Mouse (Mus musculus) embryonic facial prominence, embryonic 15.5 days (tissue): ENCODE measurements at regions not wholly inside any gene's neighbourhood (a gene's known extent, or its start where the extent isn't known, plus 50 kb on each side); places are given as distances from the start of the nearest gene placed in this dataset.

ENCODE experiments used
- ATAC-seq: fragments of 200-750 bp; cut with Nextera tagmentation; 2 replicates; pipeline ENCODE4 v1.8.0; 2017; ENCODE audit warnings: low read depth, moderate TSS enrichment; ENCODE audit not compliant: insufficient number of reproducible peaks, low FRiP score, low TSS enrichment
- H3K27ac ChIP-seq: fragments of 300-500 bp; sonication (generic); replicated peaks from 2 replicates; pipeline ENCODE4 v1.5.1; 2015; ENCODE audit warnings: mild to moderate bottlenecking, inconsistent platforms
- H3K27me3 ChIP-seq: fragments of 300-500 bp; sonication (generic); 2 replicates; pipeline ENCODE4 v1.6.1; 2015; ENCODE audit warnings: inconsistent platforms
- H3K36me3 ChIP-seq: fragments of 300-500 bp; sonication (generic); 2 replicates; pipeline ENCODE4 v1.6.1; 2015; ENCODE audit warnings: mild to moderate bottlenecking, inconsistent platforms
- H3K4me1 ChIP-seq: fragments of 300-500 bp; sonication (generic); 2 replicates; pipeline ENCODE4 v1.6.1; 2015; ENCODE audit warnings: inconsistent platforms
- H3K4me2 ChIP-seq: fragments of 300-500 bp; sonication (generic); replicated peaks from 2 replicates; pipeline ENCODE4 v1.6.1; 2015; ENCODE audit warnings: mild to moderate bottlenecking, inconsistent platforms
- H3K4me3 ChIP-seq: fragments of 300-500 bp; sonication (generic); replicated peaks from 2 replicates; pipeline ENCODE4 v1.5.1; 2015; ENCODE audit warnings: mild to moderate bottlenecking, inconsistent platforms
- H3K9ac ChIP-seq: fragments of 300-500 bp; sonication (generic); 2 replicates; pipeline ENCODE4 v1.6.1; 2015; ENCODE audit warnings: inconsistent platforms
- H3K9me3 ChIP-seq: fragments of 300-500 bp; sonication (generic); replicated peaks from 2 replicates; pipeline ENCODE4 v1.6.1; 2016; ENCODE audit warnings: inconsistent platforms
- WGBS: fragments of 180-500 bp; shearing (Covaris S2); methylation state at CpG from one replicate; pipeline ENCODE4 v1.1.7; 2015; 5-methylcytosine and 5-hydroxymethylcytosine counted together

DNA sequence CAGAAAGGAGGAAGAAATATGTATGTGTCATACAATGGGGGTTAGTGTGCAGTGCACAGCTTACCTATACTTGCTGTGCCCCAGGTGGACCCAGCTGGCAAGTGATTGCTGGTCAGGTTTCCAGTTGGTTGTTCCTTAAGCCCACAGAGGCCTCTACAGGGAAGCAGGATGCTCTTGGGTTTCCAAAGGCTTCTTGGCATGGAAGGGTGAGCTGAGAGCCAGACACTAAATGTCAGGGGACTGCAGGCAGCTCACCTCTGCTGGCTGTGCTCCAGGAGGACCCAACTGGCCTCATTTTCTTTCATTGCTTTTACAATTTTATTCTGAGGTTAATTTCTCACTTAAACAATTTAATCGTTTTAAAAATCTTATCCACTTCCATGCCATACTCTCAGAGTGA, 108.1 kb downstream of the Gm10184 start:
- H3K27me3 ChIP-seq = no peaks in the 10 kb centered on the region
- H3K4me1 ChIP-seq = no peaks in the 10 kb centered on the region
- 68% methylated on average over 1 of the region's 1 CpGs for WGBS
- no peak for ATAC-seq
- H3K9me3 ChIP-seq = no peaks in the 10 kb centered on the region
- H3K36me3 ChIP-seq = no peaks in the 10 kb centered on the region
- H3K4me2 ChIP-seq = no peak overlapping the region
- H3K27ac ChIP-seq = no peak overlapping the region
- H3K9ac ChIP-seq = no peak overlapping the region
- no peak overlapping the region for H3K4me3 ChIP-seq

DNA sequence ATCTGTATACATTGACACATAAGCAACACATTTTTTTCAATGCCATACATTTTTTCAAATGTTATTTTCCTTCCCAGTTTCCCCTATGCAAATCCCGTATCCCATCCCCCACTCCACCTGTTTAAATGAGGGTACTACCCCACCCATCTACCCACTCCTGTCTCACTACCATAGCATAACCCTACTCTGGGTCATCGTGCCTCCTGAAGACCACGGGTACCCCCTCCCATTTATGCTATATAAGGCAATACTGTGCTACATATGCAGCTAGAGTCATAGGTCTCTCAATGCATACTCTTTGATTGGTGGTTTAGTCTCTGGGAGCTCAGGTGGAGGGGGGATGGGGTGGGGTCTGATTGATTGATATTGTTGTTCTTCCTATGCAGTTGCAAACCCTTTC, 132.7 kb downstream of the Gm10184 start:
- H3K36me3 ChIP-seq = no peaks in the 10 kb centered on the region
- ATAC-seq = peak; percentile 73
- 82% methylated on average over 3 of the region's 3 CpGs for WGBS
- no peak overlapping the region for H3K4me3 ChIP-seq
- H3K27me3 ChIP-seq = no peaks in the 10 kb centered on the region
- no peak overlapping the region for H3K9ac ChIP-seq
- H3K4me1 ChIP-seq = no peaks in the 10 kb centered on the region
- H3K4me2 ChIP-seq = no peak overlapping the region
- H3K27ac ChIP-seq = no peak overlapping the region
- no peaks in the 10 kb centered on the region for H3K9me3 ChIP-seq

DNA sequence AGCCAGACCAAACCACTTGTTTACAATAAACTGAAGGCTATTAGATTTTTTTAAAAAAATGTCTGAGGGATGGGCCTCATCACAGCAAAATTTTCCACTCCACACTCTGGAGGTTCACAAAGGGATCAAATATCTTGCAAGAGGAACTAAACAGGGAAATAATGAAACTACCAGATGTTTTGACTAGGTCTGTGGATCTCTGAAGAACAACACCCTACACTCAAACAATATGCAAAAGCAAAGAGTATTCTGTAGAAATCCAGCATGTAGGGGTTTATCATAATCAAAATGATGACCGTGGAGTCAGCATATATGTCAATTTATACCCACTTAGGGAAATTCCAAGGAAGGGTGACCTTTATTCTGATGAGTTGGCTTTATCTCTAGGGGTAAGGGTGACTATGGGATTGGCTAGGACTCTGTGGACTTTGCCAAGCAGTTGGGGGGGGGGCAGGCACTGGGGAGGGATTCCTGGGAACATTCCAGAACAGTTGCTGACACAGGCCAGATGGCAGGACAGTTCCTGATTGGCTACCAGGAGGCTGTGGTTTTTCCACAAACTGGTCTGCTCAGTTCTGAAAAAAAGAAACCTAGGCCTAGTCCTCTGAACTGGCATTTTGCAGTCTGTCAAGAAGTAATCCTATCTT, 143.9 kb downstream of the Gm10184 start:
- peak; percentile 34; the same call in 1 of the 2 replicates for ATAC-seq
- no peaks in the 10 kb centered on the region for H3K27me3 ChIP-seq
- H3K4me3 ChIP-seq = no peak overlapping the region
- H3K36me3 ChIP-seq = no peaks in the 10 kb centered on the region
- no peaks in the 10 kb centered on the region for H3K9me3 ChIP-seq
- no peak overlapping the region for H3K9ac ChIP-seq
- H3K4me2 ChIP-seq = no peak overlapping the region
- WGBS = 64% methylated on average over 1 of the region's 1 CpGs
- no peak overlapping the region for H3K27ac ChIP-seq
- no peaks in the 10 kb centered on the region for H3K4me1 ChIP-seq

DNA sequence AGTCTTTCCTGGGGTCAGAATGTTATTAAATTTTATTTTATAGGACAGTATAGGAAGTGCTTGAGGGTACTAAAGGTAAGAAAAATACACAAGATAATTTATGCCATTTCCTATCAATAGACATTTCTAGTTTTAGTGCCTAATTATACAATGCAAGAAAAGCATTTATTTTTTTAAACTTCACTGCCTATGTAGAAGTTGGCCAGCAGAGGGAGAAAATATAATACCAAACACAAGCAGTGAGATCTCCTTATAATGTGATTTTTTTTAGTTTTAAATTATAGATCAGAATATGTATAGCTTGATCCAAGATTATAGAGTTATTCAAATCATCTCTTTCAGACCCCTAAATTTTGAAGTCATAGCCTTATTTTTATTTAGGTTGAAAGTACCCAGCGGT, 172.8 kb downstream of the Gm10184 start:
- Histone ChIP-seq H3K36me3 (no peaks in the 10 kb centered on the region), H3K4me3 (no peak overlapping the region), H3K4me2 (no peak overlapping the region), H3K9ac (no peak overlapping the region), H3K4me1 (no peaks in the 10 kb centered on the region), H3K9me3 (no peaks in the 10 kb centered on the region), H3K27ac (no peak overlapping the region), H3K27me3 (no peaks in the 10 kb centered on the region)
- no peak for ATAC-seq
- WGBS = 82% methylated on average over 1 of the region's 1 CpGs

DNA sequence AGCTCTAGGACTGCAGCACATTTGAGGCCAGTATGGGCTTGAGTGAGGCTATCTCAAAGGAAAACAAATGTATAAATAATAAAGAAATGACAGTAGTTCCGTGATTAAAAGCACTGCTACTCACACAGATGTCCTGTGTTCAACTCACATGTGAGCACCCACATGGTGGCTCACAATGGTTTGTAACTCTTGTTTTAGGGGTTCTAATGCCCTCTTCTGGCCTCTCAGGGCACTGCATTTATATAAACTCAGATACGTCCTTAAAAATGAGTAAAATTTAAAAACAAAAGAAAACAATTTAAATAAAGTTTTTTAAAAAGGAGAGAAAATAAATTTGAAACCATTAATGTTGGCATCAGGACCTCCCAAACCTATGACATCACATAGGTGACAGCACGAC, 184.7 kb downstream of the Gm10184 start:
- Histone ChIP-seq H3K27me3 (no peaks in the 10 kb centered on the region), H3K9ac (no peak overlapping the region), H3K36me3 (no peaks in the 10 kb centered on the region), H3K4me1 (no peaks in the 10 kb centered on the region), H3K4me3 (no peak overlapping the region), H3K4me2 (no peak overlapping the region), H3K9me3 (no peaks in the 10 kb centered on the region), H3K27ac (no peak overlapping the region)
- ATAC-seq = no peak
- WGBS = 61% methylated on average over 3 of the region's 3 CpGs

DNA sequence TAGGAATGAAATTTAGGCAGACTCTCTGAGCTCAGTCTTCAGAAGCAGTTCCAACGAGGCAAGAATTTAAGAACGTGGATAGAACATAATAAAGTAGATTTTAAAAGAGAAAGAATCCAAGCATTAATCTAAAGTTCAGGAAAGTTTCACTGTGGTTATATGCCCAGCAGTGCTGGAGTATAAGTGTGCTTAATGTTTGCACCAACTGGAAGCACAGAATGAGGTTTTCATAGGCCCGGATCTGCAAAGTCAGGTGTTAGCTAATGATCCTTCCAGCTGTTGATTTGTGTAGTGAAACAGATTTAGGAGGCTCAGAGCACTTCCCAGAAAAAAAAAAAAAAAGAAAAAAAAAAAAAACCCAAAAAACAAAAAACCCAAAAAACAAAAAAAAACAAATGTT, 228.5 kb downstream of the Gm10184 start:
- no peaks in the 10 kb centered on the region for H3K9me3 ChIP-seq
- no peak for ATAC-seq
- no peaks in the 10 kb centered on the region for H3K27me3 ChIP-seq
- no peak overlapping the region for H3K27ac ChIP-seq
- H3K36me3 ChIP-seq = no peaks in the 10 kb centered on the region
- no peaks in the 10 kb centered on the region for H3K4me1 ChIP-seq
- 69% methylated on average over 3 of the region's 3 CpGs for WGBS
- no peak overlapping the region for H3K4me2 ChIP-seq
- H3K9ac ChIP-seq = no peak overlapping the region
- no peak overlapping the region for H3K4me3 ChIP-seq

DNA sequence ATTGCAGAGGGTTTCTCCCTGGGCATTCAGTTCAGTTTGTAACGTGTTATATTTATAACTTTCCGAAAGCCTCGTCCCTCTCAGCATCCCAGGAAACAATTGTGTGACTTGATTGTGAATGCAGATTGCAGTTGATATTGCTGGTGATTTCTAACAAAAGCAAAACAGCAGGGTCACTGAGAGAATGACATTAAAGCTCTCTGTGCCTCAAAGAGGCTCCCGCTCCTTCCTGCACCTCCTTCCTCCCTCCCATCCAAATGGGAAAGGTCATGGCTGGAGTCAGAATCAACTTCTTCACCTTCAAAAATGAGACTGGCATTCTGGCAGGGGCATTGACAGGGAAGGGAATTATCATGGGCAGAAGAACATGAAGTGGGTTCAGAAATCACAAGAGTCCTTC, 251.9 kb downstream of the Gm10184 start:
- Histone ChIP-seq H3K27ac (no peak overlapping the region), H3K36me3 (no peaks in the 10 kb centered on the region), H3K4me2 (no peak overlapping the region), H3K4me1 (no peaks in the 10 kb centered on the region), H3K9me3 (no peaks in the 10 kb centered on the region), H3K4me3 (no peak overlapping the region), H3K9ac (no peak overlapping the region), H3K27me3 (no peaks in the 10 kb centered on the region)
- ATAC-seq = no peak
- 70% methylated on average over 4 of the region's 4 CpGs for WGBS

DNA sequence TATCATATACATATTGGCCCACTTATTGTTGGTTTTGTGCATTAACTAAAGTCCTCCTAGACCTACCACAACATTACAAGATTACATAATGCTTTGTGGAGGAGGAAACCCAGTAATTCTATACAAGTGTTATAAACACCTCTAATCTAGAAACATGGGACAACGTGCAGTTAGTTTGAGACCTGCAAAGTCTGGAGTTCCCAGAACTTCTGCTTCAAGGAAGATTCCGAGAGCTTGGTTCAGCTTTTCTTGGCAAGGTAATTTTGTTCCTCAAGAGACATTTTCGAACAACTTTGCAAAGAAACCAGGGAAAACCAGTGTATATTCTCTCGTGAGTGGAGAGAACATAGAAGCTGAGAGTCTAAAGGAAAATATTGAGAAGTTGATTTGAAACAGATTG, 254.0 kb downstream of the Gm10184 start:
- no peak overlapping the region for H3K27ac ChIP-seq
- no peak for ATAC-seq
- H3K9ac ChIP-seq = no peak overlapping the region
- 73% methylated on average over 4 of the region's 4 CpGs for WGBS
- no peaks in the 10 kb centered on the region for H3K4me1 ChIP-seq
- no peaks in the 10 kb centered on the region for H3K36me3 ChIP-seq
- no peak overlapping the region for H3K4me2 ChIP-seq
- H3K27me3 ChIP-seq = no peaks in the 10 kb centered on the region
- no peaks in the 10 kb centered on the region for H3K9me3 ChIP-seq
- H3K4me3 ChIP-seq = no peak overlapping the region

DNA sequence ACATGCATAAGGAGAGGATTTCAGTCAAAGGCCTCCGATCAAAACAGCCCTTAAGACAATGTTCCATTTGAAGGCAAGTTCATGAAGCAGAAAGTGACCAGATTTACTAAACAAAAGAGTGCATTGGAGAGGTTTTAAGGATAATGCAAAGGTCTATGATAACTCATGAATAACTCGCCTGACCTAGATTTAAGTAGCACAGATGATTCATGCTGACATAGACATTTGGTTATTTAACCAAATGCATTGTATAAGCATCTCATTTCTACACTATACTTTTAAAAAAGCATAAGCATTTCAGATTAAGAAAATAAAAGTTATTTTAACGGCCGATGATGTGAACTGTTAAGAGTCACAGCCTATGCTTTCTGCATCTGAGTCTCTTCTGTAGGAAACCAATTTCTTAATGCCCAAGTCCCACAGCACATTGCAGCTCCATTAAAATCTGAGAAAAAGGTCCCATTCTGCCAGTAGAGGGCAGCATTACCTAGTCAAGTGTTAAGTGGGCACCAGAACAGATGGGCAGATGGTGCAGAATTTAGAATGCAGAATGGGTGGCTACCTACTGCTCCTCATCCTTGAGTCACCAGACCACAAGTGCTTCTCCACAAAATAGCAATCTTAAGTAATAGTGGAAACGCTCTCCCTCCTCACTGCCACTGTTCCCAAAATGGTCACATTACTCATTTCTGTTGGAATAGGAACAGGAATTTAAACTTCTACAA, 256.0 kb downstream of the Gm10184 start:
- no peaks in the 10 kb centered on the region for H3K27me3 ChIP-seq
- H3K4me3 ChIP-seq = no peak overlapping the region
- H3K27ac ChIP-seq = no peak overlapping the region
- no peaks in the 10 kb centered on the region for H3K4me1 ChIP-seq
- no peak for ATAC-seq
- no peaks in the 10 kb centered on the region for H3K36me3 ChIP-seq
- no peaks in the 10 kb centered on the region for H3K9me3 ChIP-seq
- H3K4me2 ChIP-seq = no peak overlapping the region
- WGBS = 70% methylated on average over 5 of the region's 5 CpGs
- H3K9ac ChIP-seq = no peak overlapping the region

DNA sequence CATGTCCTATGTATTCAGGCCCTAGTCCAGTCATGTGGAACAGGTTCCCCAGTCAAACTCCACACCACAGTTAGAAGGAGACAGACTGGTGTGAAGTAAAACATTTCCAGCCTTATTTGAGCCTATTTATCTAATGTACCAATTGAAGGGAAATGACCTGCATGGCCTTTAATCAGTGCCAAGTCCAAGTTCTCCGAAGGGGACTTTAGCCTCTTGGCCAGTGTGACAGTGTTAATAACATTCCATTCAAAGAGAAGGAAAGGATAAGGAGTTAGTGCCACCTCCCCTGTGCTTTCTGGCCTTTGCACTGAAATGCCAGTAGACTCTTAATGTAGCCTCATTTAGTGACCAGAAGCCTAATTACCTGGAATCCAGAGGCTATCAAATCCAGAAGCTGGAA, 264.2 kb downstream of the Gm10184 start:
- H3K27me3 ChIP-seq = no peaks in the 10 kb centered on the region
- no peaks in the 10 kb centered on the region for H3K9me3 ChIP-seq
- no peaks in the 10 kb centered on the region for H3K4me1 ChIP-seq
- 53% methylated on average over 1 of the region's 1 CpGs for WGBS
- no peak overlapping the region for H3K4me3 ChIP-seq
- no peaks in the 10 kb centered on the region for H3K36me3 ChIP-seq
- H3K4me2 ChIP-seq = no peak overlapping the region
- no peak overlapping the region for H3K27ac ChIP-seq
- no peak for ATAC-seq
- H3K9ac ChIP-seq = no peak overlapping the region
